ENCODE assay signal across 17 mouse cellular contexts in the genomic region with DNA sequence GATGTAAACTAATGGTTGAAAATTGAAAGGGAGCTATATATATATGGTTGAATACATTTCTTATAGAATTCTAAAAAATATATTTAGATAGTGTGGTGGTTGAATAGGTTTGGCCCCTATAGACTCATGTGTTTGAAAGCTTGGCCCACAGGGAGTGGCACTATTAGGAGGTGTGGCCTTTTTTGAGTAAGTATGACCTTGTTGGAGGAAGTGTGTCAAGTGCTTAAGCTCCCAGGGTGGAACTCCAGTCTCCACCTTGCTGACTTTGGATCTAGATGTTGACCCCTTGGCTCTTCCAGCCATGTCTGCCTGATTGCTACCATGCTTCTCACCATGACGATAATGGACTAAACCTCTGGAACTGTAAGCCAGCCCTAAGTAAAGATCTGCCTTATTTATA.
"Had no signal": no experiment of that assay in that cellular context is flagged by ENCODE, and none has a peak within 500 bp of the region (broad histone marks: within the 10 kb centered on the region; RNA-seq: fewer than 3 reads in every experiment).

No protein-coding gene starts in this region.

- ATAC-seq: liver, postnatal 0 days; lung, postnatal 0 days; midbrain, embryonic 13.5 days; midbrain, embryonic 15.5 days had no signal

- H3K9me3 ChIP-seq: lung, embryonic 15.5 days; megakaryocyte, embryonic 14.5 days; midbrain, embryonic 13.5 days; midbrain, embryonic 15.5 days; neural tube, embryonic 12.5 days; stomach, embryonic 15.5 days had no signal

- H3K4me1 ChIP-seq: lung, embryonic 15.5 days; megakaryocyte, embryonic 14.5 days; midbrain, embryonic 13.5 days; midbrain, embryonic 15.5 days; neural tube, embryonic 12.5 days had no signal

- H3K4me2 ChIP-seq: lung, embryonic 15.5 days; midbrain, embryonic 11.5 days; midbrain, embryonic 13.5 days; midbrain, embryonic 15.5 days; neural tube, embryonic 12.5 days; stomach, embryonic 15.5 days had no signal

- H3K27me3 ChIP-seq: lung, embryonic 15.5 days; megakaryocyte, embryonic 14.5 days; midbrain, embryonic 13.5 days; midbrain, embryonic 15.5 days; neural tube, embryonic 12.5 days; stomach, embryonic 15.5 days had no signal

- DNase-seq: liver, postnatal 0 days; lung, adult 2 months; lung, postnatal 14 days; lung, postnatal 36 days; right cerebral cortex, postnatal 14 days; thymus, adult 18-20 months; thymus, postnatal 14 days; thymus, postnatal 36 days had no signal

- H3K27ac ChIP-seq: lung, embryonic 15.5 days; macrophage; midbrain, embryonic 13.5 days; midbrain, embryonic 15.5 days; neural tube, embryonic 12.5 days; stomach, embryonic 15.5 days had no signal

- H3K9ac ChIP-seq: liver, postnatal 0 days; lung, embryonic 15.5 days; midbrain, embryonic 13.5 days; midbrain, embryonic 15.5 days; neural tube, embryonic 12.5 days; stomach, embryonic 15.5 days had no signal

- H3K4me3 ChIP-seq: lung, embryonic 15.5 days; megakaryocyte, embryonic 14.5 days; midbrain, embryonic 13.5 days; midbrain, embryonic 15.5 days; neural tube, embryonic 12.5 days; stomach, embryonic 15.5 days had no signal

- H3K36me3 ChIP-seq: lung, embryonic 15.5 days; midbrain, embryonic 13.5 days; midbrain, embryonic 15.5 days; stomach, embryonic 15.5 days had no signal
